Mouse (Mus musculus): ENCODE data around the gene Gga1.

Gga1 gene

DNA sequence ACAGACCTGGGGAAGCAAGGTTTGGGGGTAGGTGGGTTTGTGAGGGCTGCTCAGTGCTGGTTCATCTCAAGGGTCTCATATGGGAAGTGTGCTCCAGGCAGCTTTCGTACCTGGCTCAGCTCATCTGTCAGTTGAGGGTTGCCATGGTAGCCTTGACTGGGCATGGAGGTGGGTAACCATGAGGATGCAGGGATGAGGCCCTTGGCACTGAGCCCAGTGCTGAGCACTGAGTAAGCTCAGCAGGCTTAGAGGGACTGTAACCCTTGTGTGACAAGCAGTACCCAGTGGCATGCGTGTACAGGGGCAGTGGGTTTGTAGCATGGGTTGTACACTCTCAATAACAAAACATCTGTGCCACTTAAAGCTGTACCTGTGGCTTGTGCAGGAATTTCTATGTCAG lies 61.0 kb downstream of the Gga1 start:
- no peak for DNase-seq (ENCODE audit: low read depth)

DNA sequence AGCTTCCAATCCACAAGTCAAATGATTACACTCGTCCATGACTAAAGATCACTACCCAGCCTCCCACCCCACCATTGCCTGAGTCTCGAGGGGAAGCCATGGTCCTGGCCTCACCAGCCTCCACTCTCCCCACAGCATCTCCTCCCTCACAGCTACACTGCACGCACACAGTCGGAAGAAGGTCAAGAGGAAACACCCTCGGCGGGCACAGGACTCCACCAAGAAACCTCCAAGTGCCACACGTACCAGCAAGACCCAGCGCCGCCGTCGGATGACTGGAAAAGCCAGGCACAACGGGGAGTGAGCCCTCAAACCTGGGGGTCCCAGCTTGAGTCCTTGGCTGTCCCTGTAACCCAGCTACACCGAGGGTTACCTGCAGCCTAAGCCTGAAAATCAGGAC lies 63.3 kb downstream of the Gga1 start:
- no peak for DNase-seq (ENCODE audit: low read depth)

GRCm38 (mm10) chr15:78942663-78943062 lies 65.7 kb downstream of the Gga1 start:
- peak; percentile 91 for DNase-seq (ENCODE audit: low read depth)
